Mouse (Mus musculus) embryo, embryonic 9.5 days (tissue): Measurements from ENCODE around the gene Vamp2.
A peak's percentile ranks its signal among the peaks of the same experiment; 100 is the strongest.

ENCODE experiments used
- DNase-seq: peaks from one replicate; pipeline ENCODE4 v3.0.0-alpha.2; 2017; ENCODE audit errors: extremely low spot score

The Vamp2 gene

DNA sequence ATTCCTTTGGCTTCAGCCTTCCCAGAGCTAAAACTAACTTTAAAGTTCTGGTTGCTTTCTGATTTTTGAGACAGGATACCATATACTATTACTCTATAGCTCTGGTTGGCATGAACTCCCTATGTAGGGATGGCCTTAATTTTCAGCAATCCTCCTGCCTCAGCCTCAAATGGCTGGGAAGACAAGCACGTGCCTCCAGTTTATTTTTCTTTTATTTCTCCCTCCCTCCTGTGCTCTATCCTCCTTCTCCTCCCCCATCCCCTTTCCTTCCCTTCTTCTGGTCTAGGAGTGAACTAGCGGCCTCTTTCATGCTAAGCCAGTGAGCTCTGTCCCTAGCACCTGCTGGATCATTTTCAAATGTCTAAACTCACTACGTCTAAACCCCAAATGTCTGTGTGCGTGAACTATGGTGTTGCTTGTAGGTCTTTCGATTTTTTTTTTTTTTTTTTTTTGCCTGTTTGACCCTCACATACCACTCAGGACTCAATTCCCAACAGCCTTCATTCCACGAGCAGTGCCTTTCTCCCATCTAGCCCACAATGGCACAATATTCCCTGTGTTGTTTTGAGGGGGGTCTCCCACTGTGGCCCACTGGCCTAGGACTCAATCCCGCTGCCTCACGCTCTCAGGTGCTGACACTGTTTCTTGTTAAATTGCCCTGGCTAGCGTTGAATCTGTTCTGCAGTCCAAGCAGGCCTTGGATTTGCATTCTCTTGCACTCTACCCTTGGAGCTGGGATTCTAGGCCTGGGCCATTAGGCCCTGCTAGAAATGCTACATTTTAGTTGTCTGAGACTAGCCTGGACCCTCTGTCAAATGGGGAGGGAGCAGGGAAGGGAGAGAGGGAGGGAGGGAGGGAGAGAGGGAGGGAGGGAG, 23.8 kb upstream of the Vamp2 start:
- no peak for DNase-seq

DNA sequence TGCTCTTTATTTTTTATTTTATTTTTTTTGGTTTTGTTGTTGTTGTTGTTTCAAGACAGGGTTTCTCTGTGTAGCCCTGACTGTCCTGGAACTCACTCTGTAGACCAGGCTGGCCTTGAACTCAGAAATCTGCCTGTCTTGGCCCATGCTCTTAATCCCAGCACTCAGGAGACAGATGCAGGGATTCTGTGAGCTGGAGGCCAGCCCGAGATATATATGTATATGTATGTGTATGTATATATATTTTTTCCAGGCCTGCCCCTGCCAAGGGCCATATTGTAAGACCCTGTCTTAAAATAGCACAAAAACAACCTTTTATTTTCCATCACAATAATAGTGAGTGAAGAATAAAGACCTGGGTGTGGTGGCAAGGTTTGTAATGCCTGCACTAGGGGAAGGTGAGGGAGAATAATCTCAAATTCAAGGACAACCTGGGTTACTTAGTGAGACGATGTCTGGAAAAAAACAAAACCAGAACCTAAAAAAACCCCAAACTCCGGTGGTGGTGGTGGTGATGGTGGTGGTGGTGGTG, 22.8 kb upstream of the Vamp2 start:
- no peak for DNase-seq

DNA sequence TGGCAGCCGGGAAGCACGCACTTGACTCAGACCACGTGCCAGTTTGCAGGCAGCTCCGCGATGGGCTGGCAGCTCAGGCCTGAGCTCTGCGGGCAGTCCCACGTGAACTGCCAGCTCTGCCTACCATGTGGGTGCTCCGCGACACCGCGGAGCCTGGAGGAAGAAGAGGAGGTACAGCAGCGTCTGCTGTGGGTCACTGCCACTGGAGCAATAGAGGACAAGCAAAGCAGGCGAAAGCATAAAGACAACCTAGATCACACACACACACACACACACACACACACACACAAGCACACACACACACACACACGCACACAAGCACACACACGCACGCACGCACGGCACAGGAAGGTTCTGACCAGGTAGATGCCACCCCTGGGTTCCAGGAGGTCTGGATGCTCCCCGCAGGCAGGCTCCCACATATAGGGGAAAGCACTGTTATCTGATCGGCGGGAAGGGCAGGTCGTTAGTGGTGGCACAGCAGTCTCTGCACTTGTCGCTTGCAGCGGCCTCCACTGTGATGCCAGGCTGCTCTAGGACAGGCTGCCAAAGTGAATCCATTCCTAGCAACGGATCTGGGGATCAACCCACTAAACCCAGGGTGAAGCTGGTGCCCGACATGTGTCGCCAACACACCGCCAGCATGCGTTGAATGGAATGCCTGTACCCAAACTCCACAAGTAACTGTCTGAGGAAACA, 22.0 kb upstream of the Vamp2 start:
- DNase-seq: peak; percentile 56

DNA sequence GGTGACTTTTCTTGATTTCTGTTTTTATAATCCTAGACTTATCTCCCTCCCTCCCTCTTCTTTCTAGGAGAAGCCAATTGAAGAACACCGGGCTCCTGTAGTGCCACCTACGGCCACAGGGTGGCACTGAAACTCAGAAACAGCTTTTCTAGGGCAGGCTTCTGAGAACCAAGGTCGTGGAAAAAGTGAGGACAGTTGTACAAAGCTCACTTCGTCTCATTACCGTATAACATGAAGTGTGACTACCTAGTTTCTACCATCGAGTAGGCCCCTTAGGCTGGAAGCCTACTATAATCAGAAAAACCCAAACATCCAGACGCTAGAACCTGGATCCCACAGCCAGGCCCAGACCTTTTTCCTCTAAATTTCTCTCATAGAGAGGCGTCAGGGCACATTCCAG, 21.3 kb upstream of the Vamp2 start:
- DNase-seq: peak; percentile 88

DNA sequence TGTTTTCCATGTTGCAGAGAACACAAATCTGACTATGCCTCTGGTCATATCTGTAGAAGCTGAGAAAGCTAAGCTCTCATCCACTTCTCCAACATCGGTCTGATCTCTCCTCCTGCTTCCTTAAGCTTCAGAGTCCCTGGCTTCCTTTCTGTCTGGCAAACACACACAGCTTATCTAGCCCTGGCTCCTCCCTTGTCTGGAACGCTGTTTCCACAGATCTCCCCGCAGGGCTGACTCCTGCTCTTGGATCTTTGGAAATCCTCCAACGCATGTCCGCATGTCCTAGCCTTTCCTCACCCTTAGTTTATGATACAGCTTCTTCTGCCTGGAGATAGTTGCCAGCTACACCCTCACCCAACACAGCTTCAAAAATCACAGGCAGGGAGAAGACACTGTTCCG, 20.7 kb upstream of the Vamp2 start:
- DNase-seq: no peak

DNA sequence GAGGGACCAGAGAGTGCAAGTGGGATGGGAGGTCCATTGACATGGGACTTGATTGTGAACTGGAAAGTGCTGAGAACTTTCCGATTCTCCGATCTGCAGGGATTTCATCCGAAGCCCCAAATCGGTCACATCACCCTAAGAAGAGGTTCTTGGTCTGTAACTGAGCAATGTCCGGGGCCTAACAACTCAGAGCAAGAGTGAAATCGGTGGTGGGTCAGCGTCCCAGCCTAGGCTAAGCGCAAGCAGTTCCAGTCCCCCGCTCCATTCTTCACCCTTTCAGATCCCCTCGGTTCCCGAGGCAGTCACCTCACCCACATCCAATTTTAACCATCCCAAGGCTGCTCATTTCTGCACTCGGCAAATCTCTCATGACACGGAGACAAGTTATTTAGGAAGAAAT, 18.2 kb upstream of the Vamp2 start:
- no peak for DNase-seq

DNA sequence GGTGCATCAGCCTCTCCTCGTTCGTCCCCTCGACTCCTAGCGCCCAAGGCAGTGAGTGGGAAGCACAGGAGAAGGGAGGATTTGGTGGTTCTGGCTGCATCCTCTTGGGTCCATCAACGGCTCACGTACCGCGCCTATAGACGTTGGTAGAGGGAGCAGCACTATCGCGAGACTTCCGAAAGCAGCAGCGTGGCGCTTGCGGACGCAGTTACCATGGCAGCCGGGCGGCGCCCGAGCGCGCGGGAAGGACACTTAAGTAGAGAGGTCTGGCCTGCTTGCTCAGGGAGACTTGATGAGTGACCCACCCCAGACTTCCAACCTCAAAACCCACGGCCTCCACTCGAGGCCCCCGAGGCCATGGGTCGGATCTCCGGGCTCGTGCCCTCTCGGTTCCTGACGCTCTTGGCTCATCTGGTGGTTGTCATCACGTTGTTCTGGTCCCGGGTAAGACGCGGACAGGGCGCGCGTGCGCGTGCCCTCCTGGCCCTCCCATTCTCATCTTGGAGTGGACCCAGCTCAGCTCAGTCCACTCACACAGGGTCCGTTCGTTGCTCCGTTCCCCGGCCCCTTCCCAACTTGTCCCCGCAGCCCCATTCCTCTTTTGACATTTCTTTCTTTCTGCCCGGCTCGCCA, 17.6 kb upstream of the Vamp2 start, which contains the start of gene Tmem107:
Tmem107 (plus strand) TSS at position 217 of the 633 bp plus-strand sequence.
- peak; percentile 93 for DNase-seq

DNA sequence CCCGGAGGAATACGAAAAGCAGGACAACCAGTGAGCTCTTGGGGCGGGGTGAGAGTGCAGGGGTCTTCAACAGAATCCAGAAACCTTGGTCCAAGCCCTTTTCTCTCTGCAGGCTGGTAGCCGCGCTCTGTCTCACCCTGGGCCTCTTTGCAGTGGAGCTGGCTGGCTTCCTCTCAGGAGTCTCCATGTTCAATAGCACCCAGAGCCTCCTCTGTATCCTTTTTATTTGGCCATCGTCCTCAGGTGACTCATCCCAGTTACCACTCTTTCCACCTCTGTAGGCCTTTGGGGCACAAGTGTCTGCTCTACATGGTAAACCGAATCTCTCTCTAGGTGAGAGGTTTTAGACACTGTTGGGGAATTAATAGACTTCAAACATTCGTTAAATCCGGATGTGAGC, 17.0 kb upstream of the Vamp2 start:
- no peak for DNase-seq

DNA sequence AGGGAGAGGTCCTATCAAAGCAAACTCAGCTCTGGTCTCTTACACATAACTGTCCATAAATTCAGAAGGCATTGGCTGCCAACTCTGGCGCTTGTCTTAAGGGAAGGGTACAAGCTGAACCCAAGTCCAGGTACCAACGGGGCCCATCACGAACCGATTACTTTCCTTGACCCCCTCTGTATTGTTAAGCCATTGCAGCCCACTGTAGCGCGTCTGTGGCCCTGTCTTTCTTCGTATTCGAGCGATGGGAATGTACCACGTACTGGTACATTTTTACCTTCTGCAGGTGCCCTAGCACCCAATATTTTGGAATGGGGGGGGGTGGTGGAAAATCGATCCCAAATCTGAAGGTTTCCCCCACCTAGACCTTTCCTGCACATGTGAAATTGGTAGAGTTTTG, 16.1 kb upstream of the Vamp2 start:
- no peak for DNase-seq

DNA sequence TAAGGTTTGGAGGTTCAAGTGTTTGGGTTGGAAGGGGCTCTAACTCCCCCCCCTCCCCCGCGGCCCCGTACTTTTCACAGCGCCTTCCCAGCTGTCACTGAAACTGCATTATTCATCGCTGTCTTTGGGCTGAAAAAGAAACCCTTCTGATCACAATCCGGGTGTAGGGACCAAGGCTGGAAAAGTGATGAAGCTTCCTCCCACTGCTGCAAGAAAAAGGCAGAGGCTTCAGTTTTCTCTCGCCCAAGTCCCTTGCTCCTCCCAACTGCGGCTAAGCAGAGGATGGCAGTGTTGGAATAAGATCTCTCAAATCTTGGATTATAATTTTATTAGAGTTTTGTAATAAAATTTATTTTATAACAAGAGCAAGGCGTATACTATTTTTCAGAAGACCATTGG, 15.6 kb upstream of the Vamp2 start:
- no peak for DNase-seq

DNA sequence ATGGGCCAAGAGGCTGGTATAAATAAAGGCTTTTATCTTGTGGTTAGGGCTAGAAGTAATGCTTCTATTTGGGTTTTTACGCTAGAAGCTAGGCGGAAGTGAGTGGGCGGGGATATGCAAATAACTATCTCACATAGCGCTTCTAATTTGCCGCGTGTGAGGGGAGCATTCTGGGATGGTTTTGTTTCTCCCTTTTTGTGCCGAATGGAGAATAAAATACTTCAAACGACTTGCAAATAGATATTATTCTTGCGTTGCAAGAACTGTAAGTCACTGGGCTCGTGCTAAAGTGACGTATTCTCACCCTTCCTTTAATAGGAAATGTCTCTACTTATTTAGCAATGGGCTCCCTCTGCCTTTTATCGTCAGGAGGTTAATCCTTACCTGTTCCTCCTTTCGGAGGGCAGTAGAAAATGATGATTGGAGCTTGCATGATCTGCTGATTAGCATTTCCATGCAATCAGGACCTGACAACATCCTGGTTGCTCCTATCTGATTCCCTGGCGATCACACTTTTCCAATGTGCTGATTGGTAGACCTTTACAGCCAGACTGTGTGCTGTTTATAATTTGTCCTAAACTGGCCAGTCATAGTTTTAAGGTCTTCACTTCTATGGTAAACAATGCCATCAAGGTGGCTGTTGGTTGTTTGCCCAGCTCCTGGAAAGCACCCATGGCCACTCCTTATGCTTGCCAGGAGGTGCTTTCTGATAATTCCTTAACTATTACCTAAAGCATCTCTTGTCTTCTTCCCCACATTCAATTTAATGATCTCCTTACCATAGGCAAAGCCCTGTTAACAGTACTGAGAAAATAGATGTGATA, 15.0 kb upstream of the Vamp2 start:
- peak; percentile 93 for DNase-seq

DNA sequence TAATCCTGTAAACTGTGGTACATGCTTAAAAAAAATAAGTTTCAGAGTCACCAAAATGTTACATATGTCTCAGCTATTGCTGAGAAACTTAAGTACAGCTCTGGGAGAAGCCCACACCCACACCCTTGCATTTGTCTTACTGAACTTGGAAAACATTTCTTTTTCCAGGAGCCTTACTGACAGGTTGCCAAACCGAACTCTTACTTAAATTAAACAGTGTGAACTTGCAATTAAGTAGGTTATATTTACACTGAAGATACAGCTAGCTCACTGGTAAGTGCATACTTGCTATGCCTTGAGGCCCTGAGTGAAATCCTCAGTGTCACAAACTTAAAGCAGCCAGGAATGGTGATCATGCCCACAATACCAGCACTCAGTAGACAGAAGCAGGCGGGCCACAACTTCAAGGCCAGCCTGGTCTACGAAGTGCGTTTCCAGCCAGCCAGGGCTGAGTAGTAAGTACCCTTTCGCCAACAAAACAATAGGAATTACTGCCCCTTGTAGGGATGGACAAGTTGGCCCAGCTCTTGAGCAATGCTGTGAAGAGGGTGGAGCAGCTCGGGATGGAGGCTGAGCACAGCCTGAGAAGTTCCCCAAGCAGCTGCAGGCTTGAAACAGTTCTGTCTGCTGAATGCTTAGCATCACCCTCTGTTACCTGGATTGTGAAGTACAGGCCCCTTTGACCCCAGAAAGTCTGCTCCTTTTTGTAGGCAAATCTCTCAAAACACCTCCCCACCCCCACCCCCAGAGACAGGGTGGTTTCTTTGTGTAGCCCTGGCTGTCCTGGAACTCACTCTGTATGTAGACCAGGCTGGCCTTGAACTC, 14.1 kb upstream of the Vamp2 start:
- no peak for DNase-seq

DNA sequence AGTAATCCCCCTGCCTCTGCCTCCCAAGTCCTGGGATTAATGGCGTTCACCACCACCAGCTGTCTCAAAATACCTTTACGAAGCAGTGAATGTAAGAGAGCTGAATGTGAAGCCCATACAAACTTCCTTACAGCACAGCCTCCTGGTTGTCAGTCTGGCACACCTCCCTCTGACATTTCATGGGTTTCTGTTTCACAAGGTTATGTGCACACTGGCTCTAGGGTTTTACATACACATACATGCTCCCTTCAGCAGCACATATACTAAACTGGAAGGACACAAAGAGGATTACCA, 13.6 kb upstream of the Vamp2 start:
- no peak for DNase-seq

DNA sequence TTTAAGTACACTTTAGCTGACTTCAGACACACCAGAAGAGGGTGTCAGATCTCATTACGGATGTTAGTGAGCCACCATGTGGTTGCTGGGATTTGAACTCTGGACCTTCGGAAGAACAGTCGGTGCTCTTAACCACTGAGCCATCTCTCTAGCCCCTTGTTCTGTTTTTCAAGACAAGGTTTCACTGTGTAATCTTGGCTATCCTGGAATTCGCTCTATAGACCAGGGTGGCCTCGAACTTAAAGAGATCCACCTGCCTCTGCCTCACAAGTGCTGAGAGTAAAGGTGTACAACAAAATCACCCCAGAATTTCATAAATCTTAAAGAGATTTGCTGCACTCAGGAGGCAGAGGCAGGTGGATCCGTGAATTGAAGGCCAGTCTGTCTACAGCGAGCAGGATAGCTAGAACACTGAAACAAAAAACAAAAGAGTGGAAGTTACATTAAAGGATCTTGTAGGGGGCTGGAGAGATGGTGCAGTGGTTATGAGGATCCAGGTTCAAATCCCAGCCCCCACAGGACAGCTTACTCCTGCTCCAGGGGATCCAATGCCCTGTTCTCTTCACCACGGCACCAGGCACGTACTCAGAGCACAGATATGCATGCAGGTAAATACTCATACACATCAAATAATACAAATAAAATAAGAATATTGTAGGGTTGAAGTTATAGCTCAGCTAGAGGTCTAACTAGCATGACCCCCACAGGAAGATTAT, 12.4 kb upstream of the Vamp2 start:
- peak; percentile 67 for DNase-seq

DNA sequence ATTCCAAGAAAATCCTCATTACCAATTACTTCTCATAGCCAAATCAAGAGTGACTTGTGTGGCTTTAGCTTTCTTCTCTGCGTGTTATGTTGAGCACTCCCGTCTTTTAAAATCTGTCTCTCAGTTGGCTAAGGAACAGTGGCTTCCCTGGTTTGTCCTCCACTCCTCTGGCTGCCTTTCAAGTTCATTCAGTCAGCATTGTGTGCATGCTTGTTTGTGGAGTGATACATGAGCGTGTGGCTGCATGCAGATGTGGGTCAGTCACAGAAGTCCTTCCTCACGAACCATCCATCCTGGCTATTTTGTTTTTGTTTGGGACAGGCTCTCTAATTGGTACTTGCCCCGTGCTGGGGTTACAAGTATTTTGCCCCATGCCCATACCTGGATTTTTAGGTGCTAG, 11.7 kb upstream of the Vamp2 start:
- DNase-seq: no peak

DNA sequence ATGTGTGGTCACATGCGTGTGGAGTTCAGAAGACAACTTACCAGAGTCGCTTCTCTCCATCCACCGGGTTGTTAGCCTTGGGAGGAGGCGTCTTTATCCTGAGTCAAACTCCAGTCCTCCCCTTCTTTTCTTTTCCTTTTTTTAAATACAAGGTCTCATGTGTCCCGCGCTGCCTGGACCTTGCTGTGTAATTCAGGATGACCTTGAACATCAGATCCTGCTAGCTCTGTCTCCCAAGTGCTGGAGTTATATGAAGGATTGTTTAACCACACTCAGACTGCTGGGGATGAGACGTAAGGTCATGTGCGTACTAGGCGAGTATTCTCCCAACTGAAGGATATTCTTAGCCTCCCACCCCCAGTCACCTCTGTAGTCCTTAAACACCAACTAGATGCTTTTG, 11.0 kb upstream of the Vamp2 start:
- DNase-seq: no peak

DNA sequence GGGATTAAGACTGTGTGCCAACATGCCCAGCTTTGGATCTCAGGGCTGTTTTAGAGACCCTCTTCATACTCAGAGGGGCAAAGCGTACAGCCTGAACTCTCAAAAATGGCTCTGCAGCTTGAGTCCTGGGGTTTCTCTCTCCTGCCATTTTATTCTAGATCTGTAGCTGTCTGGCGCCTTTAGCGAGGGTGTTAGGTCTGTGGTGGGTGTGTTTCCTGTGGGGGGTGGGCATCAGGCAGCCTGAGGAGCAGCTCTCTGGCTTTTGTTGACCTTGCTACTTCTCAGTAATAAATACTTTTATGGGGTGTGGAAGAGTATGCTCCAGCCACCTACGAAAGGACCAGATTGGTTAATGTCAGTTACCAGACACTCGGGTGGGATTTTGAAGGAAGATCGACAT, 10.2 kb upstream of the Vamp2 start:
- DNase-seq: no peak

DNA sequence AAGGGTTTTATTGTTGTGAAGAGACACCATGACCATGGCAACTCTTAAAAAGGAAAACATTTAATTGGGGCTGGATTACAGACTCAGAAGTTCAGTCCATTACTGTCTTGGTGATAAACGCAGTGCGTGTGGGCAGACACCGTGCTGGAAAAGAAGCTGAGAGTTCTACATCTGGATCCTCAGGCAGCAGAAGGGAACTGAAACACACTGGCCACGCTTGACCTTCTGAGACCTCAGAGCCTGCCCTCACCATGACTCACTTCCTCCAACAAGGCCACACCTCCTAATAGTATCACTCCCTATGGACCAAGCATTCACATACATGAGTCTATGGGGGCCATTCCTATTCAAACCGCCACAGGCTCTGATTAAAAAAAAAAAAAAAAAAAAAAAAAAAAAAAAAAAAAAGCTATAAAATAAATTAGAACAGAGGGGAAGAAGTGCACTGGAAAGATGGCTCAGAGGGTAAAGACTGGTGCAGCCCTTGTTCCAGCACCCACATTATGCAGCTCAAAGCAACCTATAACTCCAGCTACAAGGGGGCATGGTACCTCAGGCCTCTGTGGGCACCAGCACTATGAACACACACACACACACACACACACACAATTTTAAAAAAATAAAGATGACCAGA, 9.4 kb upstream of the Vamp2 start:
- no peak for DNase-seq

DNA sequence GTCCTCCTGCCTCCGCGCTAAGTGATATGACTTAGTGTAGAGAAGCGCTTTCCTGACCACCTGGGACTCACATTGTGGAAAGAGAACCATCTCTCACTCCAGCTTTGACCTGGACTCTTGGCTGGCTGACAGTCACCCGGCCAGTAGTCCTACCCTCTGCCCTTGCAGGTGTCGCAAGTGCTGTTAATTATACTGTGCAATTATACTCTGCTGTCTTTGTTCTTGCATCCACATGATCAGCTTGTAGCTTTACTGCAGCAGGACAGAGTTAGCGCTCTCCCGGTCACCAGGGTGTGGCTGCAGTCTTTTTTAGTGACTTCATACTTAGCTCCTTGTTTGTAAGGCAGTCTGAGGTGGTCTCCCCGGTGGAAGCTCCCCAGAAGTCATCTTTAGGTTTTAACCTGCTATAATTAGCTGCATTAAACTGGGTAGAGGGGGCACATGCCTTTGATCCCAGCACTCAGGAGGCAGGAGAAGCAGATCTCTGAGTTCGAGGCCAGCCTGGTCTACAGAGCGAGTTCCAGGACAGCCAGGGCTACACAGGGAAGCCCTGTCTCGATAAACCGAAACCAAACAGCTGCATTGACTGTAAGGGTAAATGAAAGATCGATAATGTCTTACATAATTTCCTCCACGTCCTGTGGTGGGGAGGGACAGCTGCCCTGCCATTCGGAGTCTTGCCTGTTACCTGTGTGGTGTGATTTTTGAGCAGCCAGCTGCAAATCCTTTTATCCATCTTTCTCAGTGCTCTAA, 8.0 kb upstream of the Vamp2 start:
- no peak for DNase-seq
